Mouse (Mus musculus) liver, postnatal 0 days (tissue): ENCODE measurements around the gene Olfr631. TPM values are rescaled to one million over a fixed set of nuclear protein-coding genes. Genes with fewer than 3 reads are reported as not detected.

Experiments used
- ATAC-seq: fragments of 200-750 bp; cut with Nextera tagmentation; 2 replicates; pipeline ENCODE4 v1.8.0; 2017; ENCODE audit warnings: mild to moderate bottlenecking, moderate library complexity
- DNase-seq: peaks from one replicate; pipeline ENCODE4 v3.0.0-alpha.2; 2016
- H3K27ac ChIP-seq: fragments of 300-500 bp; sonication (generic); 2 replicates; pipeline ENCODE4 v1.5.1; 2014; ENCODE audit warnings: antibody characterized with exemption, moderate library complexity, mild to moderate bottlenecking, low read depth
- H3K27me3 ChIP-seq: fragments of 300-500 bp; sonication (generic); 2 replicates; pipeline ENCODE4 v1.6.1; 2014; ENCODE audit warnings: low read length, control low read depth, mixed read lengths; ENCODE audit not compliant: insufficient read depth
- H3K36me3 ChIP-seq: fragments of 300-500 bp; sonication (generic); replicated peaks from 2 replicates; pipeline ENCODE4 v1.6.1; 2014; ENCODE audit warnings: mild to moderate bottlenecking, control low read depth, low read length, moderate library complexity, mixed read lengths; ENCODE audit not compliant: insufficient read depth
- H3K4me1 ChIP-seq: fragments of 300-500 bp; sonication (generic); 2 replicates; pipeline ENCODE4 v1.6.1; 2014; ENCODE audit warnings: antibody characterized with exemption, mild to moderate bottlenecking, control low read depth; ENCODE audit not compliant: insufficient read depth
- H3K4me2 ChIP-seq: fragments of 300-500 bp; sonication (generic); 2 replicates; pipeline ENCODE4 v1.6.1; 2014; ENCODE audit warnings: low read depth, mild to moderate bottlenecking, low read length, moderate library complexity, mixed read lengths
- H3K4me3 ChIP-seq: fragments of 300-500 bp; sonication (generic); 2 replicates; pipeline ENCODE4 v1.5.1; 2014; ENCODE audit warnings: low read depth, low read length
- H3K9ac ChIP-seq: fragments of 300-500 bp; sonication (generic); replicated peaks from 2 replicates; pipeline ENCODE4 v1.6.1; 2014; ENCODE audit warnings: mild to moderate bottlenecking, moderate library complexity
- H3K9me3 ChIP-seq: fragments of 300-500 bp; sonication (generic); 2 replicates; pipeline ENCODE4 v1.6.1; 2016; ENCODE audit warnings: mild to moderate bottlenecking, control low read depth, low read length, mixed read lengths
- CTCF ChIP-seq: sonication (generic); IDR thresholded peaks from 2 replicates; pipeline ENCODE4 v1.5.1; 2016; ENCODE audit warnings: antibody characterized with exemption, low read depth
- EP300 ChIP-seq: IDR thresholded peaks from 2 replicates; pipeline ENCODE4 v1.6.1; 2016; ENCODE audit warnings: antibody characterized with exemption, low read depth, mild to moderate bottlenecking
- WGBS: fragments of 180-500 bp; shearing (Covaris S2); extraction: QIAGEN DNeasy Blood & Tissue Kit; methylation state at CpG from one replicate; pipeline ENCODE4 v1.1.7; 2014; ENCODE audit not compliant: insufficient replicate concordance; 5-methylcytosine and 5-hydroxymethylcytosine counted together
- polyA plus RNA-seq: library from polyadenylated mRNA; unstranded; fragments of >200 nt; fragmentation: Nextera tagmentation; extraction: Ambion mirVana; gene quantifications from 2 replicates; pipeline ENCODE4 v1.2.1, GENCODE M21; 2015

Olfr631 gene
- polyA plus RNA-seq = not detected in 2 replicates

DNA sequence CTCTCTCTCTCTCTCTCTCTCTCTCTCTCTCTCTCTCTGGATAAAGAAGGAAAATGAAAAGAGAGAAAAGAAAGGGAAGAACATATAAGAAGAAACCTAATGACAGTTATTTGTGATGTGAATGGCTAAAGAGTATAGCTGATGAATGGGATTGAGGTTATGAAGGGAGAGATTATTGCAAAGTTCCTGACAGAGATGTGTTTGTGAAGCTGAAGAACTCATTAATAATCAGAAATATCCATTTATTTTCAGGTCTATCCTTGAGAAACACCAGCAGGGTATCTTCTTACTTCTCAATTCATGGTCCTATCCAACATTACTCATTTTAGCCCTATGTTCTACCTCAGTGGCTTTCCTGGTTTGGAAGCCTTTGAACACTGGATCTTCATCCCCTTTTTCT is at the start of gene Olfr631:
Gene Olfr631 (plus strand): TSS at position 301 of the 400 bp plus-strand sequence.
- Histone ChIP-seq H3K27ac (no peak within 1 kb of the TSS), H3K36me3 (no peaks in the 10 kb centered on the region), H3K9ac (no peak within 1 kb of the TSS), H3K9me3 (no peaks in the 10 kb centered on the region), H3K4me3 (no peak within 1 kb of the TSS), H3K4me2 (no peak within 1 kb of the TSS), H3K27me3 (no peaks in the 10 kb centered on the region), H3K4me1 (no peaks in the 10 kb centered on the region)
- no peak for DNase-seq
- TF ChIP-seq EP300 = no peak
- no peak for TF ChIP-seq CTCF
- ATAC-seq = no peak

DNA sequence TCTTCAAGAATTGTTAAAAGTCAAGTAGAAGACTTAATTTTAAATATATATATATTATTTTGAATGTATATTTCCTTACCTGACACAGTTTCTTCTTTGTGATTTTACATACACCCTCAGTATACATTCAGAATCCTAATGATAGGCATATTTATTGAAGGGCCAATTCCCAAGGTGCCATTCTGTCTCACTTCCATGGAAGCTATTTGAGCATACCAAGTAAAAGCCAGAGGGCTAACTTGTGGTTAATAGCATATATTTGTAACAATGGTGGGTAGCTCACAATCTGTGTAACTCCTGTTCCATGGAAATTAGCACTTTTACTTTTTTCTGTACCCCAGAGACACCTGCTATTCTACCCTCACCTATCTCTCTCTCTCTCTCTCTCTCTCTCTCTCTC is 42.5 kb upstream of the Olfr631 start, which contains the start of gene Olfr66:
Gene Olfr66 (minus strand): TSS at position 101 of the 400 bp plus-strand sequence.
- Histone ChIP-seq H3K27ac (no peak within 1 kb of the TSS), H3K9ac (no peak within 1 kb of the TSS), H3K4me2 (no peak within 1 kb of the TSS), H3K36me3 (no peaks in the 10 kb centered on the region), H3K4me3 (no peak within 1 kb of the TSS), H3K9me3 (no peaks in the 10 kb centered on the region), H3K27me3 (no peaks in the 10 kb centered on the region), H3K4me1 (no peaks in the 10 kb centered on the region)
- ATAC-seq = no peak
- TF ChIP-seq CTCF (no peak), EP300 (no peak)
- no peak for DNase-seq

DNA sequence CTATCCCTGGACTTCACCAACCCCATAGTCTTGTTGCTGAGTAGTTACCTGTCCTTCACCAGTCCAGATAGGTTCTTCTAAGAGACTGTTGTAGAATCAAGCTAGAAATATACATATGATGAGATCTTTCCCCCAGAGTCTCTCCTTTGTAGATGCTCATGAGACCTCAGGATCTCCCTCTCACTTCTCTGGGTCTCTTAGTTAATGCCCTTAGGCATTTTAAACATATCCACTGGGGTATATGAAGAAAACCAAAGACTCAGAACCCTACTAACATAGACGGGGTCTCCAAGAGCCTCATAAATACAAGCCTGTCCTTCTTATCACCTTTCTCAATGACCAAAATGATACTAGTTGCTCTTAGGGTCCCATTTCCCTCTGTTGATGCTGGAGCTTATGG is 34.2 kb upstream of the Olfr631 start, which contains the start of gene Olfr64:
Gene Olfr64 (minus strand): TSS at position 101 of the 400 bp plus-strand sequence.
- 63% methylated on average over 1 of the region's 1 CpGs for WGBS
- H3K9me3 ChIP-seq = no peaks in the 10 kb centered on the region
- ATAC-seq (no peak), DNase-seq (no peak)
- H3K4me2 ChIP-seq = no peak within 1 kb of the TSS
- H3K27ac ChIP-seq = no peak within 1 kb of the TSS
- no peaks in the 10 kb centered on the region for H3K36me3 ChIP-seq
- H3K4me1 ChIP-seq = no peaks in the 10 kb centered on the region
- TF ChIP-seq CTCF = no peak
- TF ChIP-seq EP300 = no peak
- H3K4me3 ChIP-seq = no peak within 1 kb of the TSS
- H3K9ac ChIP-seq = no peak within 1 kb of the TSS
- no peaks in the 10 kb centered on the region for H3K27me3 ChIP-seq

DNA sequence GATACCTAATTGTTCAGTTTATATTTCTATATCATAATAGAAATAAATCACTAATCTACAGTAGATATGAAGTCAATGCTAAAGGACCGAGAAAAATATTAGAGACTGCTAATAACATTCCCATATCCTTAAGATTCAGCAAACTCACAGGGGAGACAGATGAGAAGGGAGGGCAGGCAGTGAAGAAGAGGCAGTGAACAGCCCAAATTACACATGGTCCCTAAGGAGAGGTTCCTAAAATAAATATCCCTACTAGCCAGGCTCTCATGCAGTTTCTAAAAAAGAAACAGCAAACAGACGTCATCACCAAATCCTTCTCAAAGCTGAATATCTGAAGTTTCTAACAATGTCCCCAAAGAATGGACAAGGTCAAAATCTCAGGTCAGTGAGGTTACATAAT is 25.4 kb upstream of the Olfr631 start, which contains the start of gene Olfr65:
Gene Olfr65 (plus strand): TSS at position 301 of the 400 bp plus-strand sequence.
- no peaks in the 10 kb centered on the region for H3K27me3 ChIP-seq
- H3K27ac ChIP-seq = no peak within 1 kb of the TSS
- H3K4me1 ChIP-seq = no peaks in the 10 kb centered on the region
- no peaks in the 10 kb centered on the region for H3K36me3 ChIP-seq
- no peaks in the 10 kb centered on the region; the same call in 1 of the 2 replicates for H3K9me3 ChIP-seq
- ATAC-seq (no peak), DNase-seq (no peak)
- WGBS = 63% methylated on average over 2 of the region's 2 CpGs
- no peak within 1 kb of the TSS for H3K4me2 ChIP-seq
- TF ChIP-seq EP300 = no peak
- no peak for TF ChIP-seq CTCF
- H3K9ac ChIP-seq = no peak within 1 kb of the TSS
- no peak within 1 kb of the TSS for H3K4me3 ChIP-seq

DNA sequence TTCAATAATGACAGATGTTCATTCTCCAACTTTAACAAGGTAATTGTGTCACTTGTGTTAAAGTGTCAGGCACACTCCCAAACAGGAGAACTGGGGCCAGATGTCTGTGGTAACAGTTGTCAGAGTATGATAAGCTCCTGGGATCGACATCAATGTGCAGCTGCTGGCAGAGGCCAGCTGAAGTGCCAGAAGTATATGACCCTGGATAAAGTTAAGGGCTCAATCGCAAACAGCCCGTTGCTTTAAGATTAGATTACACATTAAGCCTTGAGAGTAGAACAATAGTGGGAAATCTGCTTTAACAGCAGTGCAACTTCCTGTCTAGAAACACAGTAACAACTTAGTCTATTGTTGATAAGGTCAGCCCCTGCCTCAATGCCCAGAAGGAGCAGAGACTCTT is 18.6 kb upstream of the Olfr631 start:
- DNase-seq = peak; percentile 53

DNA sequence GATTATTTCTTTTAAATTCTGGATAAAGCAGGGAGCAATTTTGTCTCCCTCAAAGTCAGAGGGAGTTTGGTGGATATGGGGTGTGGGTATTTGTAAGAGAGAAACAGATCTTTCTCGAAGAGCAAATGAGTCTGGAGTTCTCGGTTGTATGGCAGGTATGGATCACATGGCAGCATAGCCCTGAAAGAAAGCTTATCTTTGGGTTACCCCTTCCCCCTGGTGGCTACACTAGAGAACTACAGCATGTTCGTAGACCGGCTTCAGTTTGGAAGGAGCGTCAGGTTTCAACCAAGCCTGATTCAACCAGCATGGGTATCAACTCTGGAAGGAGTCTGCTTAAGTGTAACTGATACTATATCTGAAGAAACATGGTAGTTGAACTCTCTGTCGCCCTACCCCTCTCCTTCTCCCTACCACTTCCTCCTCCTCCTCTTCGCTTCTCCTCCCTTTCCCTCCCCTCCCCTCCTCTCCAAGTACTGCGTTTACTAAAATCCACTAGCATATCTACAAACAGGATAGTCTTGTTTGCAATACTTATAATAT is 15.6 kb upstream of the Olfr631 start:
- no peak overlapping the region for H3K4me3 ChIP-seq
- H3K9ac ChIP-seq = no peak overlapping the region
- peak; percentile 85 for TF ChIP-seq CTCF
- TF ChIP-seq EP300 = peak; percentile 52; the same call in 1 of the 2 replicates
- WGBS = 36% methylated on average over 8 of the region's 8 CpGs
- H3K27me3 ChIP-seq = no peaks in the 10 kb centered on the region; the same call in 1 of the 2 replicates
- peak overlapping the region; percentile 7; the same call in 1 of the 2 replicates for H3K27ac ChIP-seq
- H3K36me3 ChIP-seq = no peaks in the 10 kb centered on the region
- peaks cover 14% of the 10 kb centered on the region for H3K4me1 ChIP-seq
- H3K4me2 ChIP-seq = peak overlapping the region; percentile 20; the same call in 1 of the 2 replicates
- H3K9me3 ChIP-seq = no peaks in the 10 kb centered on the region
- DNase-seq (peak; percentile 51), ATAC-seq (peak; percentile 54)

More for the DNA sequence above, 18.6 kb upstream of the Olfr631 start:
- no peaks in the 10 kb centered on the region; the same call in 1 of the 2 replicates for H3K27me3 ChIP-seq
- no peak overlapping the region; the same call in 1 of the 2 replicates for H3K9ac ChIP-seq
- no peak for TF ChIP-seq CTCF
- TF ChIP-seq EP300 = peak; percentile 99
- peak; percentile 96 for ATAC-seq
- H3K27ac ChIP-seq = peak overlapping the region; percentile 62
- WGBS = 9% methylated on average over 3 of the region's 3 CpGs
- peaks cover 11% of the 10 kb centered on the region for H3K4me1 ChIP-seq
- no peak overlapping the region for H3K4me3 ChIP-seq
- no peaks in the 10 kb centered on the region for H3K36me3 ChIP-seq
- no peaks in the 10 kb centered on the region for H3K9me3 ChIP-seq
- H3K4me2 ChIP-seq = peak overlapping the region; percentile 37
